Mouse (Mus musculus) CD8-positive naive resting alpha-beta T cell, adult 2 months (primary cell): ENCODE results near the gene Dqx1.

Source experiments
- DNase-seq, 2 experiments: peaks; one replicate each; pipeline ENCODE4 v3.0.0; 2022; ENCODE audit warnings: low read depth in 2 of 2, low spot score in 2 of 2

Gene Dqx1

DNA sequence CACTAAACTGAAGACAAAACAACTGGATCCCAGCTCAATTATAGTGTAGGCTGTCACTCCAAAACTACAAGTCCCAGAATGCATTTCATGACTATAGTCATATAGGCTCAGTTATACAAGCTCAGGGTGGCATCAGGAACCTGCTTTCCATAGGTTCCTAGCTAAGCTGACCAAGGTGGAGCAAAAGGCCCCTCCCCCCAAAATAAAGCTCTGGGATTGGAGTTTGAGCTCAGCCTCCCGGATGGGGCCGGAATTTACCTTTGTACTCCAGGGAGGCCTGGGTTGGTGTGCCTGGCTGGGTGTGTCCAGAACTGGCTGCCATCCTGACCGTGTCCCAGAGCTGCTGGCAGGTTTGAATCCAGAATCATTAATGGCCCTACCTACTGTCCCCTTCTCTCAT, at the start of gene Dqx1:
Gene Dqx1 (plus strand): TSS at position 55 of the 400 bp plus-strand sequence.
- no peak for DNase-seq

DNA sequence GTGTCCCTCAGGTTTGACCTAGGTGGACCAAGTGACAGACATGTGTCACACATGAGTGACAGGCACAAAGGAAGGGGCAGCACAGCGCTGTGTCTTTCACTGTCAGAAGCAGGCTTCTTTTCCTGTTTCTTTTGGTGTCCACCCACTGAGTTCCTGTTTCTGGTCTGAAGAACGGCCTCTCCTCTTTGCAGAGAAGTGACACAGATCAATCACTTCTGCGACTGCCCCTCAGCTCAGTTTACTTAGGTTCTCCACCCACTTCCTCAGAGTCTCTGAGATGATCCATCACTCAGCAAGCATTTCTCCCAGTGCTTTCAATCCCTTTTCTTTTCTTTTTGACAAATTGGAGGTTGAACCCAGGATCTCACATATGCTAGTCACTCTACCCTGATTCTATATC, 49.0 kb upstream of the Dqx1 start:
- DNase-seq = no peak

DNA sequence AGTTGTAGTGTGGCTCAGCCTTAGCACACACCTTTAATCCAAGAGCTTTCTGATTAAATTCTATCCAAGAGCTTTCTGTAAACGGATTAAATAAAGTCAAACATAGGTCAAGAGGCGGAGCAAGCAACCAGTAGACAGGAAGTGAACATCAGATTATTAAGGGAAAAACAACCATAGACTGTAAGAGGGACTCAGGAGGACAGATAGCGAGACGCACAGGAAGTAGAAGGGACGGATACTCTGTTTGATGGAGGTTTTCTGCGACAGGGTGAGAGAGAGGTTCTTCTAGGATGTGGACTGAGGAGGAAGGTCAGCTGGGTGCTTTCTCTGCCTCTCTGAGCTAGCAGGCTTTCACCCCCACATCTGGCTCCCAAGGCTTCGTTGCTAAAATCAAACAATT, 47.6 kb upstream of the Dqx1 start:
- DNase-seq = peak; percentile 14 to 35

DNA sequence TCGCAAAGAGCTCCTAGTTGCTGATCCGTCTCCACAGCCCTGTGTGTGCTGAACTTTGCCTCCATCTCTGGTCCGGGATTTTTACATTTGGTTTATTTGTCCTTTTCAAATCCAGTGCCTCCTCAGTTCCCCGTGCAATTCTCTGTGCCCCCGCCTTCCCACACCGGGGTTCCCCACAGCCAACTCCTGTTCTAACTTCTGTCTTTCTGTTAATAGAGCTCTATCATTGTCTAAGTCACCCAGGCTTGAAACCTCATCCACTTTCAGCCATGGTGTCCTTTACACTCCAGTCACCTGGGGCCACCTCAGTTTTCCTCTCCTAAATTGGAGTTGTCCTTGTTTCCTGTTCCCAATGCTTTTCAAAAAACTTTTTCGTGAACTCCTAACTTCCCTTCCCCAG, 46.4 kb upstream of the Dqx1 start:
- DNase-seq = no peak

DNA sequence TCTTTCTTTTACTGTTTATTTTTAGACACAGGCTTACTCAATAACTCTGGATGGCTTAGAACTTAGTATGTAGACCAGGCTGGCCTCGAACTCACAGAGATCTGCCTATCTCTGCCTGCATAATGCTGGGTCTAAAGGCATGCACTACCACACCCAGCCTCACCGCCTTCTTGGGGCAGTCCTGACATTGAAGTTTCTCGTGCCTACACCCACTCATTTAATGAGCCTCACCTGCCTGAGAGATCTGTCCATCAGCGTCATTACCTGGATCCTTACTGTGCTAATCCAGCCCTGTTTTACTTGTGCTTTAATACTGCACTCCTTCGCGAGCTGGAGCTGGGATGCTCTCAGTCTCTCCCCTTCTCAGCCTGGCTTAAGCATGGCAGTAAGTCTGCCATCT, 45.9 kb upstream of the Dqx1 start:
- no peak for DNase-seq

DNA sequence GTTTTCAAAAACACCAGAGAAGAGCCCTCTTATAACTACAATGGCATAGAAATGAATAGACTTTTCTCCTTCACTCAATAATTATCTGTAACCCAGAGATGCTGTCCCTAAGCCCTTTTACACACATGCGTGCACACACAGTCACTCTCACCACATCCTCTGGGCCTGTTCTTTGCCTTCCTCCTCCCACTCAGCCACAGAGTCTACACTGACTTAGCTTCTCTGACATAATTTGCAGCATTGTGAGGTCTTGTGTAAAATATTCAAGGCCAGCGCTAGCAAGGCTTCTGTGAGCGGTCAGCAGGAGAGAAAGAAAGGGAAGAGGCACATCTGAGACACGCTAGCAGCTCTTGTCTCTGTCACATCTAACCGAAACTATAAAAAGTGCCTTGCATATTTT, 44.2 kb upstream of the Dqx1 start:
- peak; percentile 22 to 29 for DNase-seq

DNA sequence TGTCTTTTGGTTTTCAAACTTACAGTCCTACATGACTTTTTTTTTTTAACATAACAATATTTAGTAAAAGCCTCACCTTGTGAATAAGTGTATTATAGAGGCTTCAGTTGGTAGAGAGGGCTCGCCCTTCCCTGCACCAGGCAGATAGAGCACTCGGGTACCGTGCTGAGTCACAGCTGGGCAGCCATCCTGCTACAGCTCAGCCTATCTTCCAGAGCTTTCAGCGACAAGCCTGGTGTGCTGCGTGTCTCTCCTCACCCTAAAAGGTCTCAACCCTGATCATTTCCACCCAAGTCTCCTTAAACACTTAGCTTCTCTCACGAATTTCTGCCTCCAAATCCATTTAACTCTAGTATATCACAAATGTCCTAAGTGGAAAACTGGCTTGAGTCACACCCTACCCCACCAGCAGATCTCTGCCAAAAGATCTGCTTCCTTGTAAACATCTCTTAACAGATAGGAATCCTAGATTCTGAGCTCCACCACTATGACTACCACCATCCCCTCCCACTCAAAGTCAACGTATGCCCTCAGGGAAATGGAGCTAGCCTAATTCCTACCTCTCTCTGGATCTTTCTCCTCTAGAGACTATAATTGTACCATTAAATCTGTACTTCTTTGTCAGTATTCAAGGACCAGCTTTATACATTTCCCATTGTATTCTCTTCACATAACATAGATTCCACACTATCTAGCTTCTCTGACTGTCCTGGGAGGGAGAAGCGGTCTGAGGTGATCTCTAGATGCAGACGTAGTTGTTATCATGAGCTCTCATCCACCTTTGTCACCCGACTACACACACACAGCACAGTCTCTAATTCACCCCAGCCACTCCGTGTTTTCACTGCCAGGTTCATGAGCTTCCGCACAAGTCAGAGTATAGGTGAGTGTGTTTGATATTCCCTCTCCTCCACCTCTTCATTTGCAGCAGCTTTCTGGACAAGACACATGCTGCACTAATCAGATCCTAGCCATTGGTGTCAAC, 42.9 kb upstream of the Dqx1 start:
- no peak for DNase-seq

DNA sequence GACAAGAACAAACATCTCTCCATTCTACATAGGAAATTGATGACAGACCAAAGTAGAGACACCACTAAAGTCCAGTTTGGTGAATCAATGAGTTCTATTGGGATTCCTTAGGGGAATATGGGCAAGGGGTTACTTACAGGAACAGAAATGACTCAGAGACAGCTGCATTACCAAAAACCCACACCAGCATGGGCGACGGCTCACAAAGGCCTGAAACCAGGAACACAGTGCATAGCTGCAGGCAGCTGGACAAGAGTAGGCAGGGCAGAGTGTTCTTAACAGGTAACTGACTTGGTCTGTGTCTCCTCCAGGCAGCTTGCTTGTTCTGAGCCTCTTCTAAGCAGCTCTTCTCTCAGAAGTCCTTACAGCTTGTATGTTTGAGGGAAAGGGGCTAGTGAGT, 41.9 kb upstream of the Dqx1 start:
- DNase-seq = no peak

DNA sequence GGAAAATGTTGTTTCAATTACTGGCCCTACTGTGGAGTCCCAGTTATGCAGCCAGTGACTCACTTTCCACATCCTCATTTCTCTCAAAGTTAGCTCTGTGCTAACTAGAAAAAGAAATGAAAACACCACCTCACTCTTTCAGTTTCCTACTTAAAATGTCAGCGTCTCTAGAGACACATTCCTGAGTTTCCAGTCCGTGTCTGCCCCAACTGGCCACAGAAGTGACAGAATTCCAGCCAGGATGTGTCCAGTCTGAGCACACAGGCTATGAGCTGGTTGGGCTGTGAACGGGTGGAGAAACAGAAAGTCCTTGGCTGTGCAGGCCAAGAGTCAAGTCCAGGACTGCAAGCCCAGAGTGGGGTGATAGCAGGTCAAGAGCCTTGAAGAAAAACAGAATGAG, 40.5 kb upstream of the Dqx1 start:
- no peak for DNase-seq

DNA sequence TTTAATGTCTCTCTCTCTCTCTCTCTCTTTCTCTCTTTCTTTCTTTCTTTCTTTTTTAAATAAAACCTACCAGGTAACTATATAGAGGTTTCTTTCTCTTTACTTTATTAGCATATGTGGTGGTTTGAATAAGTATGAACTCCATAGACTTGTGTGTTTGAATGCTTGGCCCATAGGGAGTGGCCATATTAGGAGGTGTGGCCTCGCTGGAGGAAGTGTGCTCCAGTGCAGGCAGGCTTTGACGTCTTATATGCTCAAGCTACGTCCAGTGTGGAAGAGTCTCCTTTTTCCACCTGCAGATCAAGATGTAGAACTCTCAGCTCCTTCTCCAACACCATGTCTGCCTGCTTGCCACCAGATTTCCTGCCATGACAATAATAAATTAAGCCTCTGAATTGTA, 38.6 kb upstream of the Dqx1 start:
- DNase-seq = no peak

DNA sequence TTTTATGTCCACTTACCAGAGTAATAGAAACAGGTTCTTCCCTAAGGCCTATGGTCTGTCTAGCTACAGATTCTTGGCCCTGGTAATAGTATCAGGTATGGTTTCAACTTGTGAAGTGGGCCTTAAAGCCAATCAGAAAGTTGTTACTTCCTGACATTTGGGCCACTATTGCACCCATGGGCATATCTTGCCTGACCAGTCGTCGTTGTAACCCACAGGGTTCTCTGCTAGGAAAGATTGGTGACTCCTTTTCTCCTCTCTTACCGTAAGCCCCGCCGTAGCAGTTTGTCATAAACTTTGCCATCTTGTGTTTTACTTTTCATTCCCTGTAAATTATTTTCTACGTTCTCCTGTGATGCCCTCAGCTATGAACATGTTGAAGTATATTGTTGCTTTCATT, 37.5 kb upstream of the Dqx1 start:
- no peak for DNase-seq

DNA sequence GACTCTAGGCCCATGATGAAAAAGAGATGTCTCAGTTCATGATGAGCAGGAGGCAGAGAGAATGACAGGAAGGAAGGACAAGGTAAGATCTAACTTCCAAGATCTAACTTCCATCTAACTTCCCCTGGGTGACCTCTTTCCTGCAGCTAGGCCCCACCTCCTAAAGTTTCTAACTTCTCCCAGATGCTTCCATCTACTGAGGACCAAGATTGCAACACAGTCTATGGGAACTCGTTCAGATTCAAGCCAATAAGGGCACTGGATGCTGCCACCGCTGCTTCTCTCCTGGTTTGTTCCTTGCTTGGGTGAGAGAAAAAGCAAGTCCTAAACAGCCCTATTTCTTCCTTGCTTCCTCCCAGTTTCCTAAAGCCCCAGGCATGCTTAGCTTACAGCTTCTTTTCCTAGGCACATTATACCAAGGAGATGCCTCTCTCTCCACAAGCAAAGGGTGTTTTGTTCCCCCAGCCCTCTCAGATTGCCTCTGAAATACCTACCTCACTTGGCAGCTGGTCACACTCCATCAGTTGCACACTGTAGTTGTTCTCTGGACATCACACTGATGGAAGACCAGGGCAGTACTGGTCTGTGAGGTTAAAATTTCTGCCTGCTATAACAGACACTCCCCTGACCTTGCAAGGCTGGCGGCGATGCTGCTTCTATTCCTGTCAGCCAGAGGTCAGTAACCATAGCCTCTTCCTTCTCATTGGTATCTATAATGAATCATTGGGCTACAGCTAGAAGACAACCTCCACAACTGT, 36.6 kb upstream of the Dqx1 start:
- no peak for DNase-seq

DNA sequence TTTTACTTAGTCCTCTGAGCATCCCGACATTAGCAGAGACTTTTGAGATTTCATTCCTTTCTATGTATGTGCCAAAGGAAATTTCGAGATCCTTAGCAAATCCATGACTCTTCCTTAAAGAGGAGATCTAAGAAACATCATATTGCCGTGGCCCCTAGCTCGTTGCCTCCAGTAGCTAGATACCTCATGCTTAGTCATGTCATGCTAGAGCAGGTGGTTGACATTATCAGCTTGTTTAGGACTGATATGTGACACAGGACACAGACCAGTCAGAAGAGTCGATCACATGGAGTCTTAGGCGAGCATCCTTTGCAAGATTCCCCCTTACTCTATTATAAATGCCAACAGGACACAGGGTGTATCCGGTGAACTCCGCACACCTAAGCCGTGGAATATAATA, 34.6 kb upstream of the Dqx1 start:
- DNase-seq = no peak

DNA sequence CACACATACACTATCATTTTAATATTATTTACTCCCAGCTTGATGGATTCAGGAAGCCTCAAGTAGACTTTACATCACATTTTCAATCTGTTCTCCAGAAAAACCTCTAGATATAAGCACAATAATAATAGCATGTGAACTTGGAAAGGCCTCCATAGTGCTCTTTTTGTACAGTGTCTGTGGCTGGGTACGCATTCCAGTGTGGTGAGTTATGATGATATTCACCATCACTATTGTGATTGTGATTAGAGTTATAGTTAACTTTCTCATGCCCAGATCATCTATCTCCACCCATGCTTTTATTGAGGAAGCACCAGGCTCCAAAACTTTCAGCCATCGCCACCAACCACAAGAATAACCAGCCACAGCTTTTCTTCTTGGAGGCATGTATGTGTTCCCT, 33.9 kb upstream of the Dqx1 start:
- no peak for DNase-seq

DNA sequence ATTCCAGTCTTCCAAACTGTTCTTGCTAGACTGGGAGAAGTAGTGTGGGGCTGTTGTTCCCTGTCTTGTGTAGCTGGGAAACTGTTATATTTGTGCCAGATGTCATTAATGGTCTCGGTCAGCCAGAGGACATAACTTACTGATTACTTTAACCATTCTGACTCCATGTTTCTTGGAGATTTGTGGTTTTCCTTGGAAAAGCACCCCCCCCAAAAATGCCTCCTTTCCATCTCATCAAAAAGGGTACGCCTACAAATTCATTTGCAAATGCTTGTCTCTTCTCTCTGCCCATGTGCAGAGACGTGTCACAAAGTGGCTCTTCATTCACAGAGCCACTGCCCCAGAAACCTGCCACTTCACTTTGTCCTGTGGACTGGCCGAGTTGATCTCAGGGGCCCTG, 33.2 kb upstream of the Dqx1 start:
- DNase-seq = no peak

DNA sequence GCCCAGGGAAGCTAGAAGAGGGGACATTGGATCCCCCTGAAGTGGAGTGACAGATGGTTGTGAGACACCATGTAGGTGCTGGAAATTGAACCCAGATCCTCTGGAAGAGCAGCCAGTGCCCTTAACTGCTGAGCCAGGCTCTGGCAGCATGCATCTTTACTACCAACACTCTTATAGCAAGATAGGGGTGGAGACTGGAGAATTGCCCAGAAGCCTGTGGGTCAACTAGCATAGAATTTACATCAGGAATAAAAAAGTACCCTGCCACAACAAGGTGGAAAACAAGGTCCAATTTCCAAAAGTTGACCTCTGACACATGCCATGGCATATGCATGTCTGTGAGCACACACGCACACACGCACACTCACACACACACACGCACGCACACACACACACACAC, 32.4 kb upstream of the Dqx1 start:
- no peak for DNase-seq

DNA sequence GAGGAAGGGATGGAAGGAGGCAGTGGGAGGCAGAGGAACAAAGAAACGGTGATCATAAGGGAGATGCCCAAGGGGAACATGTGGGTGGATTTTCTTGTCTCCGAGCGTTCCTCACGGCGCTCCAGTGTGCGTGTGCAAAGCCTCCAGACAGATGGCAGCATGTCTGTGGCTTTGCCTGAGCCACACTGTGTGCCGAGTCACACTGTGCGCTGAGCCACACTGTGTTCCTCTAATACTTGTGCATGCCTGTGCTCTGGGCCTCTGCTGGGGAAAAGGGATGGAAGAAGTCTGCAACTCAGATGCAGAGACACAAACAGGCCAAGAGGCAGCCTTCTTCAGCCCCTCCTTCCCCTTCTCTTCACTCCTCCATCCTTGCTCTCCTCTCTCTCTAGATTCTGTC, 30.4 kb upstream of the Dqx1 start:
- no peak for DNase-seq

DNA sequence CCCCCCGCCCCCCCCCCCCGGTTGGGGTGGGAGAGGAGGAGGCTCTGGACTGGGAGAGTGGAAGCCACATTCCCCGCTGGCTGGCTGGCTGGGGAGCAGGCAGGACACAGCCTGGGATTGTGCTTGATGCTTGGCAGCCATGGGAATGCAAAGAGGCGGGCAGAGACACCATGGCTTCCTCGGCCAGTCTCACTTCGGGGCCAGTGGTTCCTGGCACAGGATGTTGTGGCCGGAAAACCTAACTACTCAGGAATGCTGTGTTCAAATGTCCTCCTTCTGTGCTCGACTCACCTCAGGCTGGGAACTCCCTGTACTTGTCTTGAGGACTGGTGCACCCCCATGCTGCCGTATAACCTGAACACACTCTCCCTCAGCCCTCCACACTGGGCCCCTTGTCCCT, 29.9 kb upstream of the Dqx1 start:
- no peak for DNase-seq

DNA sequence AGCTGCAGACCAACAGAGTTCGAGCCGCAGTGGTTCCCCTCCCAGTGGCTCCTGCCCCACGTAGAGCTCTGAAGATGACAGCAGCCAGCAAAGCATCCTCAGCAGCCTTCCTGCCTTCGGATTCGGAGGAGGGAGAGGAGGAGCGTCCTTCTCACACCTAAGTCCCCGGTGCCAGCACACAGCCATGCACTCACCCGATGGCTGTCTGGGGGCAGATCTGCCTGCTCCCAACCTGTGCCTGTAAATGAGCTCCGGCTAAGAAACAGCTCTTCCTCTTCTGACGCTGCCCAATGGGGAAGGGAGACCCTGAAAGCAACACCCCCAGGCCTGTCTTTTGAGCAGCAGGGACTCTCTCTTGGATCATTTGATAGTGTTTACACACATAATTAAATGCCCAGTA, 27.9 kb upstream of the Dqx1 start:
- DNase-seq = no peak

DNA sequence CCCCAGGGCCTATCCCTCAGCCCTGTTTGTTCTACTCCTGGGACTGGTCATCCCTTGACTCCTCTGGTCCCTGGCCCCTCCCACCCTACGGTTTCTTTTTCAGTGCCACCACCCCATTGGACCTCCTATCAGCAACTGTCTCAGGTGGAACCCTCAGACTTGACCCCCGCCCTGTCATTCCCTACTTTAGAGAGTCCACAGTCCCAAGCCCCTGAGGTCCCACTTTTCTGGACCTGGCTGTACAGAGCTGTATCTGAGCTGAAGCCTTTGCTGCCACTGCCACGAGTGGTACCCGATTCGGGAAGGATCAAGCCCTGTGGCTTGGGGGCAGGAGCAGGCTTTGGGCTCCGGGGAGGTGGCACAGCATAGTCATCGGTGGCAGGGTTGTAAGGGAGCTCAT, 26.5 kb upstream of the Dqx1 start:
- no peak for DNase-seq

DNA sequence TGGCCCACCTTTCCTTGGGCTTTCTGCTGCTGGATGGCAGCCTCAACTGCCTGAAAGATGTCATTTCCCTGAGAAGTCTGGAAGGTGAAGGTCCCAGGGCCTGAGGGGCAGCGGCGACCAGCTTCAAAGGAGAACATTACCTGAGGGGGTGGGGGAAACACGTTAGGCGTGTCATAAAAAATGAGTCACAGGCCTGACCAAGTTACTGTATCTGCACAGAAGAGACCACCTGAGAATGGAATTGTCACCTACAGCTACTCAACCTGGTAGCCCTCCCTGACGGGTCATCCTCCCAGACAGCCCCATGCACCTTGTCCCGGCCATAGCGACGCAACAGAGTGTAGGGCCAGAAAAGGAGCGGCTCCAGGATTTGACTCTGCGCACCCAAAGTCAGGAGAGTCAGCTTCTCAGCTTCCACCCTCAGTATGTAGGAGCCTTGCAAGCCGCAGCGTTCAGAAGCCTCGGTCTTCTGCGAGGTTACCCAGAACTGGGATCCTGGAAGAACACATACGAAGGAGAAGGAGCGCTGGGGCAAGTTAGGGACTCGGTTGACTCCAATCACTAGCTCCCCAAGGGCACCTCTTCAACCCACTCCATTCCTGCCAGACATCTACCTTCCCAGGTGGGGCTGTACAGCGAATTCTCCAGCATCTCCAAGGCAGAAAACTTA, 25.6 kb upstream of the Dqx1 start:
- no peak for DNase-seq

DNA sequence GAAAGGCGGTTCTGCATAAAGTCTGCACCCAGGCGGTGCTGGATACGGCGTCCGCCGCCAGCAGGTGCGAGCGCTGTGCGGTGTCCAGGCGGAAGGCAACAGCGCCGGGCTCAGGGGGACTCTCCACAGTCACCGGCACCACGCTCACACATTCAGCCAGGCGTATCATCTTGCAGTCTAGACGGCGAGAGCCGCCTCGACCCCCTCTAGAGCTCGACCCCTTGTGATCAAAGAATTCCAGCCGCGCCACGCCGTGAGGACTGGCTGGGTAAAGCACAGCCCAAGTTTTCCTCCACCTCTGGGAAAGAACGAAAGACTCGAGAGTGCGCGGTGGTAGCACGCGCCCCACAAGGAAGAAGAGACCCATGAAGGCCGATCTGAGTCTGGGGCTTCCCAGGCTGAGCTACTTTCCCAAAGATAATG, 24.9 kb upstream of the Dqx1 start:
- peak; percentile 21 to 26 for DNase-seq
